Mouse (Mus musculus): ENCODE results near the gene Pamr1. TPM values are rescaled to one million over a fixed set of nuclear protein-coding genes. Genes with fewer than 3 reads are reported as not detected.
A peak's percentile ranks its signal among the peaks of the same experiment; 100 is the strongest.

Pamr1 gene
- polyA plus RNA-seq (2015; fragmentation: Nextera tagmentation; extraction: Ambion mirVana) = 32.5 and 39.1 TPM in 2 replicates

GRCm38 (mm10) chr2:102549611-102550266 is at the start of gene Pamr1:
Gene Pamr1 (plus strand): TSS chr2:102550012.
- H3K9ac ChIP-seq = no peak within 1 kb of the TSS
- peaks cover 23% of the 10 kb centered on the region for H3K4me1 ChIP-seq
- 0 out of 2 replicates have a peak, but pooled peaks cover 5% of the 10 kb centered on the region for H3K27me3 ChIP-seq (replicated peaks)
- WGBS = 2% methylated on average over 26 of the region's 26 CpGs
- no peaks in the 10 kb centered on the region for H3K9me3 ChIP-seq
- peak within 1 kb of the TSS; percentile 75 for H3K27ac ChIP-seq
- peak within 1 kb of the TSS; percentile 42 for H3K4me3 ChIP-seq (replicated peaks)
- H3K36me3 ChIP-seq = no peaks in the 10 kb centered on the region
- peak within 1 kb of the TSS; percentile 70 for H3K4me2 ChIP-seq
- peak; percentile 84 for ATAC-seq (ENCODE audit: insufficient read depth, low FRiP score, low read depth)

DNA sequence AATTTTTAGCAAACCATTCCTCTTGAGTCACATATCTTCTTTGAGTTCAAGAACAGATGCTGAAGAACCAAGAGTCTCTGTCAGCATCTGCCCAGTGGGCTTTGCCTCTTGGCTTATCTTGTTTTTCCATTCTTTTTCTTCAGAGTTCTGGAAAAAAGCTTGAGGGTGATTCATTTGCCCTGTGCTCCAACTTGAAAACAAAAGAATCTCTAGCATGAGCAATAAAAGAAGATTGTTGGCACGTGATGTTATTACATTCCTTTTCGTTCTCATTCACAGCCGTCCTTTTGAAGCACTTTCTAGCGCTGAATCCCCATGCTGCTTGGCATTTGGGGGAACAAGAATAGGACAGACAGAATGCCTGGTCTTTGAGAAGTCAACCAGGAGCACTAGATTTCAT is 42.2 kb upstream of the Pamr1 start:
- 36% methylated on average over 4 of the region's 4 CpGs for WGBS
- no peak for ATAC-seq (ENCODE audit: insufficient read depth, low FRiP score, low read depth)

DNA sequence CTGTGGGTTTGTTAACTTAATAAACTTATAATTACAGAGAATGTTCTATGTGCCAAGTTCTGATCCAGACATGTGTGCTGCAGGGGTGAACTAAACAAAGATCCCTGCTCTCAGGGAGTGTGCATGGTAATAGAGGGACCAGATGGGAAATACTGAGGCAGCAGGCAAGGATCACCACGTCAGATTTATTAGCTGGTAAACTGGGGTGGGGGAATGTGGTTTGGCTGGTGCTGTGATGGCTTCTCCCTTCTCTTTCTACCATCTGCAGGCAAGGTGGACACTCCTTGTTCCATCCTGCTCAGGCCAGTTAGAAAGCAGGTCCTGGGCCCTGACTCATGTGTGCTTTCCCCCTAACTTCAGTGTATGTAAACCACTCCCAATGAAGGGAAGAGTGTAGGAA is 41.7 kb upstream of the Pamr1 start:
- ATAC-seq (ENCODE audit: insufficient read depth, low FRiP score, low read depth) = no peak; the same call in 1 of the 2 replicates

More for the DNA sequence above, 42.2 kb upstream of the Pamr1 start:
- H3K9me3 ChIP-seq = no peaks in the 10 kb centered on the region
- no peaks in the 10 kb centered on the region for H3K4me1 ChIP-seq
- H3K9ac ChIP-seq = no peak overlapping the region
- no peak overlapping the region for H3K4me3 ChIP-seq (replicated peaks)
- no peaks in the 10 kb centered on the region for H3K27me3 ChIP-seq (replicated peaks)
- no peak overlapping the region for H3K4me2 ChIP-seq
- no peak overlapping the region for H3K27ac ChIP-seq
- no peaks in the 10 kb centered on the region for H3K36me3 ChIP-seq

GRCm38 (mm10) chr2:102519956-102520355 is 29.9 kb upstream of the Pamr1 start:
- Histone ChIP-seq H3K4me1 (no peaks in the 10 kb centered on the region), H3K27ac (no peak overlapping the region), H3K4me2 (no peak overlapping the region), H3K4me3 (replicated peaks) (no peak overlapping the region), H3K9me3 (no peaks in the 10 kb centered on the region), H3K36me3 (no peaks in the 10 kb centered on the region), H3K9ac (no peak overlapping the region), H3K27me3 (replicated peaks) (no peaks in the 10 kb centered on the region)
- no peak for ATAC-seq (ENCODE audit: insufficient read depth, low FRiP score, low read depth)

More for the DNA sequence above, 41.7 kb upstream of the Pamr1 start:
- Histone ChIP-seq H3K4me2 (no peak overlapping the region), H3K27ac (no peak overlapping the region), H3K36me3 (no peaks in the 10 kb centered on the region), H3K9ac (no peak overlapping the region), H3K27me3 (replicated peaks) (no peaks in the 10 kb centered on the region), H3K9me3 (no peaks in the 10 kb centered on the region), H3K4me3 (replicated peaks) (no peak overlapping the region), H3K4me1 (no peaks in the 10 kb centered on the region)
- 44% methylated on average over 1 of the region's 1 CpGs for WGBS

DNA sequence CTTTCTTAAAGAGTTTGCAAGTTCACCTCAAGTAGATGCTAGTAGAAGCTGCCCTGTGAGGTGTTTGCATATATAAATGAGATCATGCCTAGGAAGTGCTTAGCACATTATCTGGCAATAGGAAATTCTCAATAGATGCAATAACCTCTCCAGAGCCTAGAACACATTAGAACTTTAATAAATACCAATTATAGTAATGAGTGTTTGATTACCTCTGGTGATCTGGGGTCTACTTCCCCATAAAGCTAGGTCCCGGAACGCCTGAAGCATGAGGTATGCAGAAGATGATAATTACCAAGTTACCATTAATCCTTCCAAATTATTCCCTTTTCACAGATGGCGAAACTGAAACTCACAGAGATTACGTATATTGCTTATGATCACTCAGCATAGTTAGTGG is 22.2 kb upstream of the Pamr1 start:
- 85% methylated on average over 4 of the region's 4 CpGs for WGBS
- no peak overlapping the region for H3K4me2 ChIP-seq
- H3K9me3 ChIP-seq = no peaks in the 10 kb centered on the region
- no peak for ATAC-seq (ENCODE audit: insufficient read depth, low FRiP score, low read depth)
- no peaks in the 10 kb centered on the region for H3K4me1 ChIP-seq
- no peak overlapping the region for H3K4me3 ChIP-seq (replicated peaks)
- no peaks in the 10 kb centered on the region for H3K27me3 ChIP-seq (replicated peaks)
- no peaks in the 10 kb centered on the region for H3K36me3 ChIP-seq
- no peak overlapping the region for H3K27ac ChIP-seq
- no peak overlapping the region for H3K9ac ChIP-seq

DNA sequence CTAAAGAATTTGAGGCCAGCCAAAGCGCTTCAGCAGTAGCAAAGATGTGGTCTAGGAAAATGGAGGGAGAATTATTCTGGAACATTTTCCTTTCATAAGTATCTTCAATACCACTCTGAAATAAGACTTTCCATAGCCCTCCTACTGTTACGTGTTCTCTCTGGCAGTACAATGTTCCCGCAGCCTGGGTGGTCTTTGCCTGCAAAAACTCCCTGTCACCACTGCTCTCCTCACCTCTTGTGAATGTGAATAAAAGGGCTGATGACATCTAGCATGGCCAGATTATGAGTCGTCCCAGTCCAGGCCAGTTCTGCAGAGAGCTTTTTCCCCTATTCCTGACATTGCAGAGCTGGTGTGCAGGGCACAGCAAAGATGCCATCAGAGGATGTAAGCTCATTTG is 16.4 kb upstream of the Pamr1 start:
- H3K9me3 ChIP-seq = no peaks in the 10 kb centered on the region
- no peak for ATAC-seq (ENCODE audit: insufficient read depth, low FRiP score, low read depth)
- H3K4me3 ChIP-seq (replicated peaks) = no peak overlapping the region
- WGBS = 54% methylated on average over 4 of the region's 4 CpGs
- H3K36me3 ChIP-seq = no peaks in the 10 kb centered on the region
- no peak overlapping the region for H3K9ac ChIP-seq
- no peak overlapping the region for H3K4me2 ChIP-seq
- H3K27ac ChIP-seq = no peak overlapping the region
- H3K27me3 ChIP-seq (replicated peaks) = no peaks in the 10 kb centered on the region
- H3K4me1 ChIP-seq = no peaks in the 10 kb centered on the region

DNA sequence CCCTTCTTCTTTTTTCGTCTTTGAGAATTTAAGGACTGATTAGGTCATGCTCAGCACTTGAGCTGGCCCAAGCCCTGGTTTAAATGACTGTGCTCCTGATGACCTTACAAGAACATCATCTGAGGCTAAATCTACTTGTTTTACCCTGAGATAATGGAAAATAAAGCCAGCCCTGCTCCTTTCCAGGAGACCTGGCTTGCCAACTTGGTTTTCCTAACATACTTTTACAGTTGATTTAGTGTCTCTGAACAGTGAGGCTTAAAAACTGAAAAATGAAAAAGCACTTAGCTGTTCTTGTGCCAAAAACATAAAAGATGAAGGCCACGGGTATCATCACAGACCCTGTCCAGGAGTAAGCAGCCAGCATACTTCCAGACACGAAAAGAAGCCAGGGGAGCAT is 13.0 kb upstream of the Pamr1 start:
- Histone ChIP-seq H3K9me3 (no peaks in the 10 kb centered on the region), H3K27ac (0 out of 2 replicates have a peak overlapping the region, but pooled peaks have one; percentile 19), H3K9ac (no peak overlapping the region), H3K4me2 (no peak overlapping the region), H3K36me3 (no peaks in the 10 kb centered on the region), H3K27me3 (replicated peaks) (no peaks in the 10 kb centered on the region), H3K4me3 (replicated peaks) (no peak overlapping the region), H3K4me1 (peaks cover 9% of the 10 kb centered on the region; the same call in 1 of the 2 replicates)
- ATAC-seq (ENCODE audit: insufficient read depth, low FRiP score, low read depth) = no peak
- WGBS = 43% methylated on average over 3 of the region's 3 CpGs

GRCm38 (mm10) chr2:102540438-102541230 is 9.2 kb upstream of the Pamr1 start:
- 0 out of 2 replicates have a peak, but pooled peaks have one; percentile 18 for ATAC-seq (ENCODE audit: insufficient read depth, low FRiP score, low read depth)
- H3K27me3 ChIP-seq (replicated peaks) = no peaks in the 10 kb centered on the region
- no peak overlapping the region for H3K4me2 ChIP-seq
- H3K9ac ChIP-seq = no peak overlapping the region
- WGBS = 47% methylated on average over 11 of the region's 11 CpGs
- H3K9me3 ChIP-seq = no peaks in the 10 kb centered on the region
- peaks cover 9% of the 10 kb centered on the region; the same call in 1 of the 2 replicates for H3K4me1 ChIP-seq
- H3K36me3 ChIP-seq = no peaks in the 10 kb centered on the region
- H3K27ac ChIP-seq = peak overlapping the region; percentile 42; the same call in 1 of the 2 replicates
- no peak overlapping the region for H3K4me3 ChIP-seq (replicated peaks)

GRCm38 (mm10) chr2:102541404-102542125 is 8.2 kb upstream of the Pamr1 start:
- H3K9ac ChIP-seq = no peak overlapping the region
- peaks cover 9% of the 10 kb centered on the region; the same call in 1 of the 2 replicates for H3K4me1 ChIP-seq
- H3K9me3 ChIP-seq = no peaks in the 10 kb centered on the region
- 34% methylated on average over 4 of the region's 4 CpGs for WGBS
- H3K4me3 ChIP-seq (replicated peaks) = no peak overlapping the region
- no peak overlapping the region for H3K4me2 ChIP-seq
- H3K27me3 ChIP-seq (replicated peaks) = no peaks in the 10 kb centered on the region
- ATAC-seq (ENCODE audit: insufficient read depth, low FRiP score, low read depth) = no peak
- H3K27ac ChIP-seq = no peak overlapping the region
- no peaks in the 10 kb centered on the region for H3K36me3 ChIP-seq

DNA sequence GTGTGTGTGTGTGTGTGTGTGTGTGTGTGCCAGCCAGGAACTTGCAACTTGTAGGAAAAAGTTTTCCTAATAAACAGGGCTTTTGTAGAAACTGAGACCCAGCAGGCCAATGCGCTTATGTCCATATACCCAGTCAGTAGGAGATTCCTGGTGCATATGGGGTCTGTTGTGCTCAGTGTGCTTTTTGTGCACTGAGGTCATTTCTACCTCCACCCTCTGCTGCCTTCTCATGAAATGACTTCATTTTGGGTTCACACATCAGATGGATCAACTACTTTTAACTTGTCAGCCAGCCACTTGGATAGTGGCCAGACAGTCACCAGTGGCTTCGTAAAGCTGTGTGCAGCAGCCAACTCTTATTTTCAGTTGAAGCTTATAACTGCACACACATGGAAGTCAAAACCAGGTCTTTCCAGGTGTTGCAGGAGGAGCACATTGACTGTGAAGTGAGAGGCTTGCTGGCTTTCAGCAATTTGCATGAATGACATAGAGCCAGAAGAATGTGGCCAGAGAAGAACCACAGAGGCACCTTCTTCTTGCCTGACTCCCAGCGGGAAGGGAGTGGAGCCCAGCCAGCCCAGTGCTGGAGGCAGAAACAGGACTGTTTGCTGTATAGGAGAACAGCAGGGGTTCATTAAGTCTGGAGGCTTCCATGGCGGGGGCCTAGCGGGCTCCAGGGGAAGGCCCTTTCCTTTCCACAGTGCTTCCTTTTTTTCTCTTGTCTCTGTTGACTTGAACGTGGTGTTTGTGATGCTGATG is 5.7 kb upstream of the Pamr1 start:
- H3K4me2 ChIP-seq = no peak overlapping the region
- WGBS = 49% methylated on average over 6 of the region's 6 CpGs
- ATAC-seq (ENCODE audit: insufficient read depth, low FRiP score, low read depth) = no peak
- H3K9ac ChIP-seq = no peak overlapping the region
- no peaks in the 10 kb centered on the region for H3K27me3 ChIP-seq (replicated peaks)
- H3K4me1 ChIP-seq = peaks cover 9% of the 10 kb centered on the region; the same call in 1 of the 2 replicates
- H3K4me3 ChIP-seq (replicated peaks) = no peak overlapping the region
- H3K9me3 ChIP-seq = no peaks in the 10 kb centered on the region
- no peaks in the 10 kb centered on the region for H3K36me3 ChIP-seq
- no peak overlapping the region for H3K27ac ChIP-seq

- 0 out of 2 replicates have a peak, but pooled peaks cover 5% of the 10 kb centered on the region for H3K27me3 ChIP-seq (replicated peaks)
- peaks cover 23% of the 10 kb centered on the region for H3K4me1 ChIP-seq
- ATAC-seq (ENCODE audit: insufficient read depth, low FRiP score, low read depth) = peak; percentile 71
- no peaks in the 10 kb centered on the region for H3K9me3 ChIP-seq
- 21% methylated on average over 6 of the region's 6 CpGs for whole genome bisulfite sequencing
- peak overlapping the region; percentile 70 for H3K4me2 ChIP-seq
- no peak overlapping the region for H3K9ac ChIP-seq
- no peaks in the 10 kb centered on the region for H3K36me3 ChIP-seq
- H3K27ac ChIP-seq = peak overlapping the region; percentile 75
- H3K4me3 ChIP-seq (replicated peaks) = peak overlapping the region; percentile 42
Measured at GRCm38 (mm10) chr2:102550910-102551582, 1.2 kb downstream of the Pamr1 start.

All from stomach, embryonic 15.5 days (tissue).